Mouse (Mus musculus) intestine, embryonic 15.5 days (tissue): ENCODE data around the gene Zfp697. TPM values are rescaled to one million over a fixed set of nuclear protein-coding genes. Genes with fewer than 3 reads are reported as not detected.

Experiments used
- ATAC-seq: fragments of 200-750 bp; cut with Nextera tagmentation; 2 replicates; pipeline ENCODE4 v1.8.0; 2017; ENCODE audit warnings: moderate TSS enrichment, moderate library complexity
- H3K27ac ChIP-seq: fragments of 300-500 bp; sonication (generic); 2 replicates; pipeline ENCODE4 v1.5.1; 2015; ENCODE audit warnings: mild to moderate bottlenecking, inconsistent platforms
- H3K27me3 ChIP-seq: fragments of 300-500 bp; sonication (generic); replicated peaks from 2 replicates; pipeline ENCODE4 v1.6.1; 2015; ENCODE audit warnings: inconsistent platforms
- H3K36me3 ChIP-seq: fragments of 300-500 bp; sonication (generic); 2 replicates; pipeline ENCODE4 v1.6.1; 2015; ENCODE audit warnings: inconsistent platforms
- H3K4me1 ChIP-seq: fragments of 300-500 bp; sonication (generic); replicated peaks from 2 replicates; pipeline ENCODE4 v1.6.1; 2015; ENCODE audit warnings: inconsistent platforms
- H3K4me2 ChIP-seq: fragments of 300-500 bp; sonication (generic); replicated peaks from 2 replicates; pipeline ENCODE4 v1.6.1; 2015; ENCODE audit warnings: mild to moderate bottlenecking, inconsistent platforms
- H3K4me3 ChIP-seq: fragments of 300-500 bp; sonication (generic); replicated peaks from 2 replicates; pipeline ENCODE4 v1.5.1; 2015; ENCODE audit warnings: inconsistent platforms
- H3K9ac ChIP-seq: fragments of 300-500 bp; sonication (generic); 2 replicates; pipeline ENCODE4 v1.6.1; 2015; ENCODE audit warnings: inconsistent platforms
- H3K9me3 ChIP-seq: fragments of 300-500 bp; sonication (generic); 2 replicates; pipeline ENCODE4 v1.6.1; 2016; ENCODE audit warnings: inconsistent platforms
- WGBS: fragments of 180-500 bp; shearing (Covaris S2); methylation state at CpG from one replicate; pipeline ENCODE4 v1.1.7; 2015; 5-methylcytosine and 5-hydroxymethylcytosine counted together
- polyA plus RNA-seq: library from polyadenylated mRNA; unstranded; fragments of >200 nt; fragmentation: Nextera tagmentation; extraction: Ambion mirVana; gene quantifications from 2 replicates; pipeline ENCODE4 v1.2.1, GENCODE M21; 2015

The Zfp697 gene
- polyA plus RNA-seq, 1 experiment from 2014 or later = 7.1 TPM

- ATAC-seq = peak; percentile 85
- Histone ChIP-seq H3K9ac (no peak overlapping the region), H3K4me3 (no peak overlapping the region), H3K4me1 (no peaks in the 10 kb centered on the region), H3K4me2 (no peak overlapping the region), H3K9me3 (no peaks in the 10 kb centered on the region), H3K36me3 (no peaks in the 10 kb centered on the region), H3K27me3 (no peaks in the 10 kb centered on the region), H3K27ac (0 out of 2 replicates have a peak overlapping the region, but pooled peaks have one; percentile 54)
Measured at GRCm38 (mm10) chr3:98782181-98782868, 400.1 kb downstream of the Zfp697 start.

GRCm38 (mm10) chr3:98786551-98786950, 404.3 kb downstream of the Zfp697 start:
- Histone ChIP-seq H3K9ac (no peak overlapping the region), H3K4me1 (no peaks in the 10 kb centered on the region), H3K4me2 (no peak overlapping the region), H3K36me3 (no peaks in the 10 kb centered on the region), H3K9me3 (no peaks in the 10 kb centered on the region), H3K4me3 (no peak overlapping the region), H3K27ac (no peak overlapping the region), H3K27me3 (no peaks in the 10 kb centered on the region)
- no peak for ATAC-seq
- WGBS = 67% methylated on average over 2 of the region's 2 CpGs

Other genes with a start within 250 kb of the Zfp697 start
- gene Adam30, start 221.8 kb upstream of the Zfp697 start, polyA plus RNA-seq = not detected in 2 replicates
- gene Reg4, start 160.3 kb upstream of the Zfp697 start, polyA plus RNA-seq = 14.3 and 18.3 TPM in 2 replicates
- 149 and 177 TPM in 2 replicates for gene Hmgcs2, start 102.0 kb upstream of the Zfp697 start, polyA plus RNA-seq
- gene Phgdh, start 42.5 kb upstream of the Zfp697 start, polyA plus RNA-seq = 291 and 356 TPM in 2 replicates
- not detected in 2 replicates for gene Gm4450, start 74.7 kb downstream of the Zfp697 start, polyA plus RNA-seq
- not detected in 2 replicates for gene Hsd3b4, start 128.1 kb downstream of the Zfp697 start, polyA plus RNA-seq
- not detected in 2 replicates for gene Gm10681, start 206.3 kb downstream of the Zfp697 start, polyA plus RNA-seq
- not detected in 2 replicates for gene Hsd3b5, start 247.8 kb downstream of the Zfp697 start, polyA plus RNA-seq